Mouse (Mus musculus) CH12.LX (cell line): Measurements from ENCODE around the gene Mum1.

Experiments
- CTCF ChIP-seq, 2 experiments: IDR thresholded peaks in 1 of 2; conservative IDR thresholded peaks in 1 of 2; 2 replicates each; pipeline ENCODE4 v1.5.1; 2011 to 2012; ENCODE audit warnings: low read depth in 2 of 2, low read length in 2 of 2, improper control_type of control experiment in 1 of 2, inconsistent platforms in 1 of 2, mild to moderate bottlenecking in 1 of 2, moderate library complexity in 1 of 2
- EP300 ChIP-seq: IDR thresholded peaks from 2 replicates; pipeline ENCODE4 v1.6.1; 2011; ENCODE audit warnings: low read length, improper control_type of control experiment
- MAX ChIP-seq: IDR thresholded peaks from 2 replicates; pipeline ENCODE4 v1.6.1; 2011; ENCODE audit warnings: low read length, improper control_type of control experiment
- MXI1 ChIP-seq: IDR thresholded peaks from 2 replicates; pipeline ENCODE4 v1.6.1; 2011; ENCODE audit warnings: mild to moderate bottlenecking, low read depth, low read length, improper control_type of control experiment
- NELFE ChIP-seq: IDR thresholded peaks from 2 replicates; pipeline ENCODE4 v1.6.1; 2011; ENCODE audit warnings: low read depth, low read length, improper control_type of control experiment
- POLR2A ChIP-seq: IDR thresholded peaks from 2 replicates; pipeline ENCODE4 v1.6.1; 2011; ENCODE audit warnings: low read depth, mild to moderate bottlenecking, improper control_type of control experiment, low read length
- POLR2AphosphoS2 ChIP-seq: IDR thresholded peaks from 2 replicates; pipeline ENCODE4 v1.6.1; 2011; ENCODE audit warnings: low read depth, low read length, improper control_type of control experiment
- ZNF384 ChIP-seq: IDR thresholded peaks from 2 replicates; pipeline ENCODE4 v1.6.1; 2012; ENCODE audit warnings: low read depth, low read length, improper control_type of control experiment, inconsistent platforms

DNA sequence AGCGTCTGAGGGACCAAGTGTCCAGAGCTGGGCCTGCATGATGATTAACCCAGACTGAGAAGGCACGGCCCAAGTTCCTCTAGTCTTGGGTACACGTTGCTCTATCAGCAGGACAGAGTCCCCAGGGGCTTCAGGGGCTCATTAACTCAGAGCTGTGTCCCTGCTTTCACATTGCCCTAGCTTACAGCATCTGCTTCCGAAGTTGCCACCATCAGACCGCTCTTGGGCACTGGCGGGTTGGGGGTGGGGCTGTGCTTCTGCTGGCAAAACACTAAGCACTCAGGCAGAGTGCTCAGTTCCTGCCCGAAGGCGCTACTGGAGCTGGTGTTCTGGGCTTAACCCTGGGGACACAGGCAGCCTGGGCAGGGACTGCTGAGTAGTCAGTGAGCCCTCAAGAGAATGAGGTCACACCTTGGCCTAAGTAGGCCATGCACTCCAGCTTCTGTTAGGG lies 55.7 kb downstream of the Mum1 start:
- TF ChIP-seq MXI1 (peak; percentile 69), POLR2A (no peak), MAX (peak; percentile 50; the same call in 1 of the 2 replicates), CTCF (conservative IDR thresholded peaks at IDR 0.05 in 1 of 2, IDR thresholded peaks at IDR 0.05 in 1 of 2; ENCODE audit: low read depth in 2 of 2, low read length in 2 of 2) (no peak), NELFE (no peak), EP300 (peak; percentile 28; the same call in 1 of the 2 replicates), POLR2AphosphoS2 (no peak; the same call in 1 of the 2 replicates), ZNF384 (no peak)
